Mouse (Mus musculus) embryonic fibroblast, embryonic 13.5 days (primary cell): ENCODE data around the gene Cep250.

ENCODE experiments used
- CTCF ChIP-seq: IDR thresholded peaks from 2 replicates; pipeline ENCODE4 v1.5.1; 2011; ENCODE audit warnings: mild to moderate bottlenecking, control low read depth, low read length, moderate library complexity, borderline replicate concordance; ENCODE audit not compliant: insufficient read depth
- POLR2A ChIP-seq: IDR thresholded peaks from 2 replicates; pipeline ENCODE4 v1.6.1; 2011; ENCODE audit warnings: low read depth, mild to moderate bottlenecking, control low read depth, low read length, moderate library complexity

DNA sequence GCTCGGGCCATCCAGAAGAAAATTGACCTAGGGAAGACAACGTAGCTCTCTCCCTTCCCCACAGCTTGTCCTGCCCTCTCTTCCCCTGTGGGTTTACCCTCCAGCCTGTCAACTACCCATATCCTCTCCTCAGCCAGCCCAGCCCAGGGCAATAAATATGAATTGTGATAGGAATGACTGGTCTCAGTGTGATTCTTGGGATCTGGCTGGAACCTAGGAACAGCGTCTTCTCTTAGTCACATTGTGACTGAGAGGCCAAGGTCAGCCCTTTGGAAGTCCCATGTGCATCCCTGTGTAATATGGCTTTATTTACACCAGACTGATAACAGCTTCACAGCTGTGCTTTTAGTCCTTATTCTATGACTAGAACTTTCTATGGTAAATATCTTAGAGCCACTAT is 61.8 kb downstream of the Cep250 start:
- TF ChIP-seq POLR2A (no peak), CTCF (no peak)
